Mouse (Mus musculus) heart, adult 2 months (tissue): ENCODE results near the gene Sohlh1.

Experiments
- CTCF ChIP-seq: fragments of 200-600 bp; IDR thresholded peaks from 2 replicates; pipeline ENCODE4 v1.8.1; 2022; ENCODE audit warnings: antibody characterized with exemption, mild to moderate bottlenecking, moderate library complexity
- POLR2A ChIP-seq: fragments of 200-500 bp; IDR thresholded peaks from 2 replicates; pipeline ENCODE4 v1.6.1; 2011; ENCODE audit warnings: mild to moderate bottlenecking, low read depth, low read length, control low read depth; ENCODE audit not compliant: insufficient read depth

- no peak for TF ChIP-seq POLR2A
- TF ChIP-seq CTCF: no peak
Observed at GRCm38 (mm10) chr2:25842758-25843157, 4.3 kb downstream of the Sohlh1 start.
